ENCODE assay signal across 20 mouse cellular contexts in the genomic region with DNA sequence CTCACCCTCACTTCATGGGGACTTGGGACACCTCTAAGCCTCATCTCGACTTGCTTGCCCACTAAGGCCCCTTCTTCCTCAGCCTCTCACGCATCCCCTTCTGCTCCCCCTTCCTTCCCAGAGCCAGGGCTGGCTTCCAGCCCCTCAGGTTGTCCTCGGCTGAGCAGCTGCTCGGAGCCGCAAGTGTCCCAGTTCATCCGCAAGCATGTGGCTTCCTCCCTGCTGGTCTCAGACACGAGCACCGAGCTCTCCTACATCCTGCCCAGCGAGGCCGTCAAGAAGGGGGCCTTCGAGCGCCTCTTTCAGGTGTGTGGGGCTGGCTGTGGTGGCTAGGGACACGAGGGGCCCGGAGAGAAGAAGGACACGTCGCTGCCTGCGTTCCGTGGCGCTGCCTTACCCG. TPM values are rescaled to one million over a fixed set of nuclear protein-coding genes. Genes with fewer than 3 reads are reported as not detected.
"Had no signal": no experiment of that assay in that cellular context is flagged by ENCODE, and none has a peak within 500 bp of the region (broad histone marks: within the 10 kb centered on the region; RNA-seq: fewer than 3 reads in every experiment).

No protein-coding gene starts in this region.

- H3K27me3 ChIP-seq: midbrain, embryonic 12.5 days; neural tube, embryonic 13.5 days; neural tube, embryonic 15.5 days had no signal

- H3K4me1 ChIP-seq: midbrain, embryonic 10.5 days; midbrain, embryonic 12.5 days; neural tube, embryonic 13.5 days; neural tube, embryonic 15.5 days had no signal

- H3K9me3 ChIP-seq: midbrain, embryonic 10.5 days; midbrain, embryonic 12.5 days; neural tube, embryonic 13.5 days; neural tube, embryonic 15.5 days had no signal

- H3K27ac ChIP-seq: midbrain, embryonic 10.5 days; midbrain, embryonic 12.5 days; neural tube, embryonic 13.5 days; neural tube, embryonic 15.5 days had no signal

- DNase-seq: lung, adult 18-20 months; lung, embryonic 14.5 days; lung, postnatal 10 days; lung, postnatal 4 days; midbrain, embryonic 14.5 days; retina, postnatal 1 day; right cerebral cortex, adult 18-20 months; right cerebral cortex, postnatal 25 days; right cerebral cortex, postnatal 4 days; spleen, adult 18-20 months; thymus, adult 18-20 months; thymus, postnatal 14 days; thymus, postnatal 36 days had no signal

- H3K4me3 ChIP-seq: midbrain, embryonic 10.5 days; midbrain, embryonic 12.5 days; myocyte; neural tube, embryonic 13.5 days; neural tube, embryonic 15.5 days had no signal

- ATAC-seq: midbrain, embryonic 16.5 days had no signal

RNA-seq across cellular contexts. Expression of a gene that starts 18.0 kb away (rescaled TPM):
- polyA plus RNA-seq: lung, embryonic 14.5 days; midbrain, embryonic 10.5 days had no signal

RNA-seq across cellular contexts. Expression of a gene that starts 28.8 kb away (rescaled TPM):
- polyA plus RNA-seq: midbrain, embryonic 10.5 days; neural tube, embryonic 11.5 days had no signal
